Mouse (Mus musculus): ENCODE data around the gene Pinlyp. TPM values are rescaled to one million over a fixed set of nuclear protein-coding genes. Genes with fewer than 3 reads are reported as not detected.
A peak's percentile ranks its signal among the peaks of the same experiment; 100 is the strongest.

The Pinlyp gene
- total RNA-seq (2014; fragmentation: Nextera tagmentation) (not detected in 2 replicates), total RNA-seq (2017) (not detected in 2 replicates)

GRCm38 (mm10) chr7:24546068-24546614 lies at the start of gene Pinlyp, which contains the start of gene Xrcc1:
Gene Pinlyp, minus strand, starts transcription at chr7:24546118.
Gene Xrcc1, plus strand, starts transcription at chr7:24546289.
- 0 out of 2 replicates have a peak, but pooled peaks have one; percentile 6 for ATAC-seq (replicated peaks; ENCODE audit: low FRiP score, low TSS enrichment, poor library complexity, severe bottlenecking)

GRCm38 (mm10) chr7:24595464-24595863 lies 49.5 kb upstream of the Pinlyp start:
- ATAC-seq (replicated peaks; ENCODE audit: low FRiP score, low TSS enrichment, poor library complexity, severe bottlenecking) = no peak

- no peak for ATAC-seq (replicated peaks; ENCODE audit: low FRiP score, low TSS enrichment, poor library complexity, severe bottlenecking)
These were observed 48.4 kb upstream of the Pinlyp start for GRCm38 (mm10) chr7:24594309-24594803.

- ATAC-seq (replicated peaks; ENCODE audit: low FRiP score, low TSS enrichment, poor library complexity, severe bottlenecking) = peak; percentile 81
These were observed 47.8 kb upstream of the Pinlyp start for GRCm38 (mm10) chr7:24593621-24594308.

GRCm38 (mm10) chr7:24592781-24593180 lies 46.9 kb upstream of the Pinlyp start:
- no peak for ATAC-seq (replicated peaks; ENCODE audit: low FRiP score, low TSS enrichment, poor library complexity, severe bottlenecking)

- ATAC-seq (replicated peaks; ENCODE audit: low FRiP score, low TSS enrichment, poor library complexity, severe bottlenecking) = no peak
These were observed 46.2 kb upstream of the Pinlyp start for GRCm38 (mm10) chr7:24592163-24592562.

GRCm38 (mm10) chr7:24591735-24592134 lies 45.8 kb upstream of the Pinlyp start:
- ATAC-seq (replicated peaks; ENCODE audit: low FRiP score, low TSS enrichment, poor library complexity, severe bottlenecking) = peak; percentile 62

- peak; percentile 17; the same call in 1 of the 2 replicates for ATAC-seq (replicated peaks; ENCODE audit: low FRiP score, low TSS enrichment, poor library complexity, severe bottlenecking)
These were observed 42.4 kb upstream of the Pinlyp start for GRCm38 (mm10) chr7:24588336-24588735.

GRCm38 (mm10) chr7:24587330-24588105 lies 41.6 kb upstream of the Pinlyp start, which contains the start of the genes Ethe1 and Zfp575:
Gene Ethe1, plus strand, starts transcription at chr7:24587543.
Gene Zfp575, minus strand, starts transcription at chr7:24587641.
- ATAC-seq (replicated peaks; ENCODE audit: low FRiP score, low TSS enrichment, poor library complexity, severe bottlenecking) = no peak

GRCm38 (mm10) chr7:24586828-24587227 lies 40.9 kb upstream of the Pinlyp start:
- peak; percentile 68 for ATAC-seq (replicated peaks; ENCODE audit: low FRiP score, low TSS enrichment, poor library complexity, severe bottlenecking)

GRCm38 (mm10) chr7:24585995-24586394 lies 40.1 kb upstream of the Pinlyp start:
- ATAC-seq (replicated peaks; ENCODE audit: low FRiP score, low TSS enrichment, poor library complexity, severe bottlenecking) = no peak

GRCm38 (mm10) chr7:24584876-24585275 lies 39.0 kb upstream of the Pinlyp start:
- no peak for ATAC-seq (replicated peaks; ENCODE audit: low FRiP score, low TSS enrichment, poor library complexity, severe bottlenecking)

- no peak for ATAC-seq (replicated peaks; ENCODE audit: low FRiP score, low TSS enrichment, poor library complexity, severe bottlenecking)
These were observed 31.9 kb upstream of the Pinlyp start for GRCm38 (mm10) chr7:24577811-24578210.

GRCm38 (mm10) chr7:24574224-24574796 lies 28.4 kb upstream of the Pinlyp start:
- no peak for ATAC-seq (replicated peaks; ENCODE audit: low FRiP score, low TSS enrichment, poor library complexity, severe bottlenecking)

- ATAC-seq (replicated peaks; ENCODE audit: low FRiP score, low TSS enrichment, poor library complexity, severe bottlenecking) = no peak
These were observed 26.5 kb upstream of the Pinlyp start for GRCm38 (mm10) chr7:24572455-24572854.

- ATAC-seq (replicated peaks; ENCODE audit: low FRiP score, low TSS enrichment, poor library complexity, severe bottlenecking) = no peak
These were observed 25.2 kb upstream of the Pinlyp start for GRCm38 (mm10) chr7:24571071-24571470.

- ATAC-seq (replicated peaks; ENCODE audit: low FRiP score, low TSS enrichment, poor library complexity, severe bottlenecking) = no peak
These were observed 22.6 kb upstream of the Pinlyp start for GRCm38 (mm10) chr7:24568512-24568911.

- ATAC-seq (replicated peaks; ENCODE audit: low FRiP score, low TSS enrichment, poor library complexity, severe bottlenecking) = no peak
These were observed 20.3 kb upstream of the Pinlyp start for GRCm38 (mm10) chr7:24566206-24566605.

- ATAC-seq (replicated peaks; ENCODE audit: low FRiP score, low TSS enrichment, poor library complexity, severe bottlenecking) = no peak
These were observed 19.7 kb upstream of the Pinlyp start for GRCm38 (mm10) chr7:24565627-24566026.
